Mouse (Mus musculus) lung, postnatal 0 days (tissue): ENCODE measurements around the gene Slc8a2.

Experiments
- CTCF ChIP-seq: IDR thresholded peaks from 2 replicates; pipeline ENCODE4 v1.5.1; 2016; ENCODE audit warnings: antibody characterized with exemption, mild to moderate bottlenecking
- EP300 ChIP-seq: IDR thresholded peaks from 2 replicates; pipeline ENCODE4 v1.6.1; 2016; ENCODE audit warnings: antibody characterized with exemption, mild to moderate bottlenecking, control low read depth

DNA sequence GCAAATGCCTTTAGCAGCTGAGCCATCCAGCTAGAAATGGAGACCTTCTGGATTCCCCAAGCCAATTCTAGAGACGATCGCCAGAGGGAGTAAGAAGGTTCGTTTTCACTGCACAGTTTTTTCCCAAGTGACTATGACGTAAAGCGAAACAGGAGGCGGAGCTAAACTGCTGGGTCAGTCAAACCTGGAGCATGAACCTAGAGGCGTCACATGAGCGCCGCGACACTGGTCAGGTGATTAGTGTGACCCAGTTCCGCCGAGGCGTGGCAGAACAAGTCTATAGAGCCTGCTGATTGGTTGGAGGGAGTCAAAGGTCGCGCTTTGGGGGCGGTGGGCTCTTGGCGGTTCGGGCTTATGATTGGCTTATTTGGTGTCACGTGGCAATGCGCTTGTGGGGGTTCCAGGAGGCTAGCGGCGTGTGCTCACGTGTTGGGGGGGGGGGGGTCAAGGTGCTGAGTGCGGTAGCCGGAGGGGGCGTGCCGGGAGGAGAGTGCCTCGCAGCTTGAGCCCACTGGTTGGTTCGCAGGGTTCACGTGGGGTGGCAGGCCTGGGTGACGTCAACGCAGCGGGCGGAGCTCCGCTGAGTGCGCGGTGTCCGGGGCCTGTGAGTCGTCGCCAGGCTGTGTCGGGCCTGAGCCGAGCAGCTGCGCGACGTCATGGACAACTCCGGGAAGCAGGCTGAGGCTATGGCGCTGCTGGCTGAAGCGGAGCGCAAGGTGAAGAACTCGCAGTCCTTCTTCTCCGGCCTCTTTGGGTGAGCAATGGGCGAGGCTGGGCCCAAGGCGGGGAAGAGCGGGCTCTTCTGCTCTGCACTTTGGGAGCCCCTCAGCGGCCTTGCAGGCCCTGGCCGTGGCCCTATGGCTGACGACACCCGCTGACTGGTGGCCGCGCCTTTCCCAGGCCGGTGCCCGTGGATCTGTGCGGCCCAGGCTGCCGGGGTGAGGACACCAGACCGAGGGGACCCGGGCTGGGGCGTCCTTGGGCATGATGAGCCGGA is 31.3 kb upstream of the Slc8a2 start, which contains the start of gene Napa:
- TF ChIP-seq EP300 (0 out of 2 replicates have a peak, but pooled peaks have one; percentile 52), CTCF (peak; percentile 85)
